Mouse (Mus musculus): ENCODE results near the gene Trp53i11. TPM values are rescaled to one million over a fixed set of nuclear protein-coding genes. Genes with fewer than 3 reads are reported as not detected.
A peak's percentile ranks its signal among the peaks of the same experiment; 100 is the strongest.

Trp53i11 gene
- polyA plus RNA-seq, 1 experiment from 2014 or later = 46.6 TPM

DNA sequence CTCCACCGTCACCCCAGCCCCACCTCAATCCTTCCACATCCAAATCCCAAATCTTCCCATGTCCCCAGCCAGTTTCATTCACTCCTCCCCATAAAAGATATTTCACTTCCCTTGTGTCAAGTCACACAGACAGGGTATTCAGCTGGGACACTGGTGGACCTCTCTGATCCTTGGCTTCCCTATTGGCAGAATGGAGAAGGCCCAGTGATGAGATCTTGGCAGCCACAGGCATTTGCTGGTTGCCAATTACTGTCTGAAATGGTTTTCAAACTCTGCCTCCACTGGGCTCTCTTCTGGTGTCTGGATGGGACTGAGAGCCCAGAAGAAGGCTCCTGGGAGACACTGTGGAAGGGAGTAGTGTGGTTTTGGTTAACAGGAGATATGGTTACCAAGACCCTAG, 33.5 kb upstream of the Trp53i11 start:
- H3K4me3 ChIP-seq (ENCODE audit: low read length) = no peak overlapping the region
- H3K9me3 ChIP-seq (ENCODE audit: control insufficient read depth, low read length) = no peaks in the 10 kb centered on the region
- H3K36me3 ChIP-seq (ENCODE audit: control insufficient read depth, insufficient read depth, low read length) = no peaks in the 10 kb centered on the region
- 92% methylated on average over 1 of the region's 1 CpGs for WGBS
- H3K9ac ChIP-seq (ENCODE audit: low read depth, low read length) = no peak overlapping the region
- no peak overlapping the region for H3K4me2 ChIP-seq (replicated peaks; ENCODE audit: low read depth, low read length)
- H3K27me3 ChIP-seq (ENCODE audit: control insufficient read depth, insufficient read depth, low read length) = no peaks in the 10 kb centered on the region
- no peaks in the 10 kb centered on the region for H3K4me1 ChIP-seq (ENCODE audit: control insufficient read depth, insufficient read depth, low read length)
- H3K27ac ChIP-seq (ENCODE audit: low read depth, low read length) = no peak overlapping the region
- no peak for ATAC-seq (ENCODE audit: low FRiP score, low TSS enrichment)

DNA sequence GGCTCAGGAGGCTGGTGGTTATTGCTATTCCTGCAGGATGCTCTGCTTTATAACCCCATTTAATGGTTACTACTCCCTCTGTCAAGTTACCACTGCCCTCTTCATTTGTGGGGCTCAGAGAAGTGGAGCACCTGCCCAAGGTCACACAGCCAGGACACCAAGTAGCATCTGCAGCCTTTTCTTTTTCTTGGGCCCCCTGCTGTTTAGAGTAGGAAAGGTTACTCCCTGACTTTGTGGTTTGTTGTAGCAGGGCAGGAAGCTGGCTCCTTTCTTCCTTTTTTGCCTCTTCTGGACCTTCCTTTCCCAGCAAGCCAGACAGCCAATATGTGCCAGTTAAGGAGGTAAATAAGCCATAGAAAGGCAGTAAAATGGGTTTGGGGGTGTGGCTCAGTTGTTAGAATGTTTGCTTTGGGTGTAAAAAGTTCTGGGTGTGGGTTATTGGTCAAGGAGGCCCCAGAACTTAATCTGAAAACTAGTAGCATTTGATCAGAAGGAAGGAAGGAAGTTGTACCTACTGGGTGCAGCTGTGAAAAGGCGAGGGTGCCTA, 32.8 kb upstream of the Trp53i11 start:
- H3K27ac ChIP-seq (ENCODE audit: low read depth, low read length) = no peak overlapping the region
- no peak for ATAC-seq (ENCODE audit: low FRiP score, low TSS enrichment)
- H3K4me2 ChIP-seq (replicated peaks; ENCODE audit: low read depth, low read length) = no peak overlapping the region
- H3K36me3 ChIP-seq (ENCODE audit: control insufficient read depth, insufficient read depth, low read length) = no peaks in the 10 kb centered on the region
- no peaks in the 10 kb centered on the region for H3K9me3 ChIP-seq (ENCODE audit: control insufficient read depth, low read length)
- H3K4me3 ChIP-seq (ENCODE audit: low read length) = no peak overlapping the region
- H3K4me1 ChIP-seq (ENCODE audit: control insufficient read depth, insufficient read depth, low read length) = no peaks in the 10 kb centered on the region
- H3K27me3 ChIP-seq (ENCODE audit: control insufficient read depth, insufficient read depth, low read length) = no peaks in the 10 kb centered on the region
- 86% methylated on average over 1 of the region's 1 CpGs for WGBS
- H3K9ac ChIP-seq (ENCODE audit: low read depth, low read length) = no peak overlapping the region

DNA sequence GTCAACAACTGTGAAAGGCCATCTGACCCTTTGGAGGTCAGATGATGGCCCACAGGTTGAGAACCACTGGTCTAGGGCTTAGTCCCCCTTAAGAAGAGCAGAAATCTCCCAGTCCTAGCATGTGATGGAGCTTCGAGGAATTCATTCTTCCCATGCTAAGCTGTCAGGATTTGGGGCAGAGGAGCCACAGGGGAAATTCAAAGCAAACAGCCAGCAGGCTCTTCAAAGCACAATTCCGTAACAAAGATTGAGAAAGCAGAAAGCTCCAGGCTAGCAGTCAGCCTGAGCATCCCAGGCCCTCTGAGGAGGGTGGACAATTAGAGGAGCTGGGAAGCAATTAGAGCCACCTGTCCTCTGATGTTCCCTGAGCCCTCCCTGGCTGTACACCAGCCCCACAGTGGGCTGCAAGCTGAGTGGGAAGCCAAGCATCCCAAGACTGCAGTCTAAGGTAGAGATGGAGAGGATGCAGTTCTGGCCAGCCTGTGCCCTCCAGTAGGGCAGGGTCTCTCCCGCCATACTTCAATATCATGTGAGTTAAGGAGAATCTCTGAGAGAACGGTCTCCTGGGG, 26.8 kb upstream of the Trp53i11 start:
- Histone ChIP-seq H3K27ac (ENCODE audit: low read depth, low read length) (no peak overlapping the region), H3K9ac (ENCODE audit: low read depth, low read length) (no peak overlapping the region), H3K27me3 (ENCODE audit: control insufficient read depth, insufficient read depth, low read length) (no peaks in the 10 kb centered on the region), H3K4me1 (ENCODE audit: control insufficient read depth, insufficient read depth, low read length) (0 out of 2 replicates have a peak, but pooled peaks cover 2% of the 10 kb centered on the region), H3K36me3 (ENCODE audit: control insufficient read depth, insufficient read depth, low read length) (no peaks in the 10 kb centered on the region), H3K9me3 (ENCODE audit: control insufficient read depth, low read length) (no peaks in the 10 kb centered on the region), H3K4me2 (replicated peaks; ENCODE audit: low read depth, low read length) (no peak overlapping the region), H3K4me3 (ENCODE audit: low read length) (no peak overlapping the region)
- no peak for ATAC-seq (ENCODE audit: low FRiP score, low TSS enrichment)
- WGBS = 80% methylated on average over 4 of the region's 4 CpGs

DNA sequence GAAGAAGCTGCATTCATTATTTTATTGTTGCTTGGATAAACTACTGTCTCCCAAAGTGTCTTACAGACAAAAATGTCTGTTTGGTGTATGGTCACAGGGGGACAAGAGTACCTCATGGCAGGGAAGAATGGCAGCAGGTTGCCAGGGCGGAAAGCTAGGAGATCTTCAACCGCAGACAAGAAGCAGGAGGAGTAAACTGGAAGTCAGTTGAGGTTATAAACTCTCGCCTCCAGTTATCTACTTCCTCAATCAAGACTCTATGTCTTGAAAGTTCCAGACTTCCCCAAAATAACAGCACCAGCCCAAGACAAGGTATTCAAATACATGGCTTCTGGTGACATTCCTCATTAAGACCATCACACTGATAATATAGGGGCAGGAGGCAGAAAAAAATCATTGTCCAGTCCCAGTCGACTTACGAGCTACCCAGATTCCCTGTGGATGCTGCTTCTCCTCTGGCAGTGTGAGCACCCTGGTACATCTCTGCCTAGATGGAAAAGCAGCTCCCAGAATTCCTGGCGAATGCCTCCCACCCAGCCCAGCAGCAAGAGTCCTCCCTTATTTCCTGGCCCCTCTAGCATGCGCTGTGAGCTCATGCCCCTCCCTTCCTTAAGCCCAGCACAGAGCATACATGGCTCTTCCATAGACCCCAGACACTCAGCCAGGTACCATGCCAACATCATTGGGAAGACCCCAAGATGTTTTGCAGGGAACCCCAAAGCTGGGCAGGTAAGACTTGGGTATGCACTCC, 25.3 kb upstream of the Trp53i11 start:
- Histone ChIP-seq H3K4me2 (replicated peaks; ENCODE audit: low read depth, low read length) (no peak overlapping the region), H3K4me1 (ENCODE audit: control insufficient read depth, insufficient read depth, low read length) (0 out of 2 replicates have a peak, but pooled peaks cover 2% of the 10 kb centered on the region), H3K36me3 (ENCODE audit: control insufficient read depth, insufficient read depth, low read length) (no peaks in the 10 kb centered on the region), H3K27me3 (ENCODE audit: control insufficient read depth, insufficient read depth, low read length) (no peaks in the 10 kb centered on the region), H3K27ac (ENCODE audit: low read depth, low read length) (no peak overlapping the region), H3K9ac (ENCODE audit: low read depth, low read length) (no peak overlapping the region), H3K9me3 (ENCODE audit: control insufficient read depth, low read length) (no peaks in the 10 kb centered on the region), H3K4me3 (ENCODE audit: low read length) (no peak overlapping the region)
- ATAC-seq (ENCODE audit: low FRiP score, low TSS enrichment) = no peak
- WGBS = 73% methylated on average over 7 of the region's 7 CpGs

DNA sequence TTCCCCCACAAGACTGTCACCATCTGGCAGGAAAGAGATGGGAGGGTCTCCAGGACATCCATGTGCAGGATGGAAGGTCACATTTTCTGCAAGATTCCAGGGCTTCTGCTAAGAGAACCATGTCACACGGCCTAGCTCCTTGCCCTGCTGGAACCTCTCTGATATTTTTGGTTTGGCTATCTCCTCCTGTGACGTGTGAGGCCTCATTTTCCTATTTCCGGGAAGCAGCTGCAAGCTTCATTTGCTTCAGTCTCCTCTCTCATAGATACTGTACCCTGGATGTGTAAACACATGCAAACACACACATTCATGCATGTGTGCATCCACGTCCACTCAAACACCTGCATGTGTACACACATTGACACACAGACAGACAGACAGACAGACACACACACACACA, 24.6 kb upstream of the Trp53i11 start:
- H3K27ac ChIP-seq (ENCODE audit: low read depth, low read length) = no peak overlapping the region
- H3K27me3 ChIP-seq (ENCODE audit: control insufficient read depth, insufficient read depth, low read length) = no peaks in the 10 kb centered on the region
- no peaks in the 10 kb centered on the region for H3K36me3 ChIP-seq (ENCODE audit: control insufficient read depth, insufficient read depth, low read length)
- H3K9ac ChIP-seq (ENCODE audit: low read depth, low read length) = no peak overlapping the region
- WGBS = 71% methylated on average over 4 of the region's 4 CpGs
- 0 out of 2 replicates have a peak, but pooled peaks cover 2% of the 10 kb centered on the region for H3K4me1 ChIP-seq (ENCODE audit: control insufficient read depth, insufficient read depth, low read length)
- H3K4me3 ChIP-seq (ENCODE audit: low read length) = no peak overlapping the region
- no peaks in the 10 kb centered on the region for H3K9me3 ChIP-seq (ENCODE audit: control insufficient read depth, low read length)
- no peak overlapping the region for H3K4me2 ChIP-seq (replicated peaks; ENCODE audit: low read depth, low read length)
- ATAC-seq (ENCODE audit: low FRiP score, low TSS enrichment) = no peak

DNA sequence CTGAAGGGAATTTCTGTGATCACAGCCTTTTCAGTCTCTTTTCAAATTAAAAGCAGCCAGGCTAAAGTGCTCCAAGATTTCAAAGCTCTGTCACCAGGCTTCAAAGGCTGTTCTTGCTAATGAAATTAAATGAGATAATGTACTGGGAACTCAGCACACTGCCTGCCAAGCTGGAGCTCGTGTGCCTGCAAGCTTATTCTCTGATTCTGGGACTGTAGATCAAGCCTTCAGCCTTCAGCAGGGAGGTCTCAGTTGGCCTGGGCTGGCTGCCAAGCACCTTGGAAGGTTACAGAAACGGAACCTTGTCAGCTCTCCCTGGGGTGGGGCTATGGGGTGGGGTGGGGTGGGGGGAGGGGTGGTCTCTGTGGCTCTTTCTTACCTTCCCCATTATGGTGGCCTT, 24.0 kb upstream of the Trp53i11 start:
- Histone ChIP-seq H3K4me1 (ENCODE audit: control insufficient read depth, insufficient read depth, low read length) (0 out of 2 replicates have a peak, but pooled peaks cover 2% of the 10 kb centered on the region), H3K9ac (ENCODE audit: low read depth, low read length) (no peak overlapping the region), H3K27ac (ENCODE audit: low read depth, low read length) (no peak overlapping the region), H3K27me3 (ENCODE audit: control insufficient read depth, insufficient read depth, low read length) (no peaks in the 10 kb centered on the region), H3K9me3 (ENCODE audit: control insufficient read depth, low read length) (no peaks in the 10 kb centered on the region), H3K4me2 (replicated peaks; ENCODE audit: low read depth, low read length) (no peak overlapping the region), H3K4me3 (ENCODE audit: low read length) (no peak overlapping the region), H3K36me3 (ENCODE audit: control insufficient read depth, insufficient read depth, low read length) (no peaks in the 10 kb centered on the region)
- WGBS = 36% methylated on average over 2 of the region's 2 CpGs
- ATAC-seq (ENCODE audit: low FRiP score, low TSS enrichment) = no peak; the same call in 1 of the 2 replicates

DNA sequence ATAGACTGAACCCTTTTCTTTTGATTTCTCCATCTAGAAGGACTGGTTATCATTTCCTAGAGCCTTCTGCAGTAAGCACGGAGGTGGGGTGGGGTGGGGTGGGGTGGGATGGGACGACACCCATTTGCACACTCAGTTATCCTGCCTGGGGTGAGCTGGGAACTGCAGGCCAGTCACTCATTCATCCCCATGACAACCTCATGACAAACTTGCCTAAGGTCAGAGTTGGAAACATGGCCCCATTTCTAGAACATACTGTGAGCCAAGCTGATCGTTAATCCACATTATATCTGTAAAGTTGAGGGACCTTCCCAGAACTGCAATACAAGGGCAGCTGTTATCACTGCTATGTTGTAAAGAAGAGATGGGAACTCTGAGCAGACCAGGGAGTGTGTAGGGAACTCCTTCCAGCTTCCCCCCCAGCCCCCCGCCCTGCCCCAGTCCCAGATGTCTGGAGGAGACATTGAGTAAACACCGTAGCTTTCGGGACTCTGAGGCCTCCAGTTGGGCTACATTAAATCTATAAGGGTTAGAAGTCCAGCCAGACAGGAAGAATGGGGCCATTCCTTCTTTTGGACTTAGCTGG, 23.5 kb upstream of the Trp53i11 start:
- Histone ChIP-seq H3K4me1 (ENCODE audit: control insufficient read depth, insufficient read depth, low read length) (0 out of 2 replicates have a peak, but pooled peaks cover 2% of the 10 kb centered on the region), H3K27ac (ENCODE audit: low read depth, low read length) (no peak overlapping the region), H3K4me2 (replicated peaks; ENCODE audit: low read depth, low read length) (no peak overlapping the region), H3K36me3 (ENCODE audit: control insufficient read depth, insufficient read depth, low read length) (no peaks in the 10 kb centered on the region), H3K4me3 (ENCODE audit: low read length) (no peak overlapping the region), H3K9ac (ENCODE audit: low read depth, low read length) (no peak overlapping the region), H3K9me3 (ENCODE audit: control insufficient read depth, low read length) (no peaks in the 10 kb centered on the region), H3K27me3 (ENCODE audit: control insufficient read depth, insufficient read depth, low read length) (no peaks in the 10 kb centered on the region)
- ATAC-seq (ENCODE audit: low FRiP score, low TSS enrichment) = peak; percentile 38; the same call in 1 of the 2 replicates
- 73% methylated on average over 6 of the region's 6 CpGs for WGBS

DNA sequence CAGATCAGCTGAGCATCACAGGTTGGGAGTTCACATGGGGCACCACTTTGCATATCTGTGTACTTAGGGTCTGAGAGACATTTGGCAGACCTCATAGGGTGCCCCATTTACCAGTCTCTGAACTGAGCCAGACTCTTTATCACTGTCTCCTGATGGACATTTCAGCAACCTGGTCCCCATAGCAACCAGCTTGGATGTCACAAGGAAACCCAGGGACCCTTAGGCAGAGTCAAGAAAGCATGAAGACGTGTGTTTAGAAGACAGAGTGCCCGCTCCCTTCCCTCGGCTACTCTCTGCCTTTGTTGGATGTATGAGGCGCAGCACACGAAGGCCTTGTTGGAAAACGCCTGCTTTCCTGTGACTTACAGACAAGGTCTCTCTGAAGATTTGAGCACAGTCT, 21.1 kb upstream of the Trp53i11 start:
- Histone ChIP-seq H3K36me3 (ENCODE audit: control insufficient read depth, insufficient read depth, low read length) (no peaks in the 10 kb centered on the region), H3K9ac (ENCODE audit: low read depth, low read length) (no peak overlapping the region), H3K4me3 (ENCODE audit: low read length) (no peak overlapping the region), H3K27me3 (ENCODE audit: control insufficient read depth, insufficient read depth, low read length) (no peaks in the 10 kb centered on the region), H3K27ac (ENCODE audit: low read depth, low read length) (no peak overlapping the region), H3K9me3 (ENCODE audit: control insufficient read depth, low read length) (no peaks in the 10 kb centered on the region), H3K4me1 (ENCODE audit: control insufficient read depth, insufficient read depth, low read length) (0 out of 2 replicates have a peak, but pooled peaks cover 2% of the 10 kb centered on the region), H3K4me2 (replicated peaks; ENCODE audit: low read depth, low read length) (no peak overlapping the region)
- WGBS = 64% methylated on average over 6 of the region's 6 CpGs
- ATAC-seq (ENCODE audit: low FRiP score, low TSS enrichment) = no peak
